Mouse (Mus musculus): ENCODE data around the gene Ghr. TPM values are rescaled to one million over a fixed set of nuclear protein-coding genes. Genes with fewer than 3 reads are reported as not detected.

The Ghr gene
- polyA plus RNA-seq, 1 experiment from 2014 or later = 55.5 TPM

- H3K36me3 ChIP-seq = no peaks in the 10 kb centered on the region
- H3K4me2 ChIP-seq = no peak overlapping the region
- H3K27ac ChIP-seq = no peak overlapping the region
- H3K9ac ChIP-seq = no peak overlapping the region
- H3K4me3 ChIP-seq = no peak overlapping the region
- H3K27me3 ChIP-seq = no peaks in the 10 kb centered on the region
- 55% methylated on average over 1 of the region's 1 CpGs for WGBS
- no peaks in the 10 kb centered on the region for H3K9me3 ChIP-seq (replicated peaks)
- peaks cover 28% of the 10 kb centered on the region for H3K4me1 ChIP-seq (replicated peaks)
- ATAC-seq (replicated peaks; ENCODE audit: insufficient number of reproducible peaks, insufficient read depth, low FRiP score, low read depth) = no peak
These were observed 70.9 kb downstream of the Ghr start for GRCm38 (mm10) chr15:3512380-3512779.

- Histone ChIP-seq H3K4me3 (no peak overlapping the region), H3K27ac (no peak overlapping the region; the same call in 1 of the 2 replicates), H3K9ac (no peak overlapping the region), H3K27me3 (no peaks in the 10 kb centered on the region), H3K36me3 (no peaks in the 10 kb centered on the region), H3K4me1 (replicated peaks) (peaks cover 28% of the 10 kb centered on the region), H3K4me2 (no peak overlapping the region), H3K9me3 (replicated peaks) (no peaks in the 10 kb centered on the region)
- ATAC-seq (replicated peaks; ENCODE audit: insufficient number of reproducible peaks, insufficient read depth, low FRiP score, low read depth) = no peak
- 85% methylated on average over 2 of the region's 2 CpGs for WGBS
These were observed 71.6 kb downstream of the Ghr start for GRCm38 (mm10) chr15:3511639-3512171.

GRCm38 (mm10) chr15:3509089-3509488, 74.2 kb downstream of the Ghr start:
- H3K4me3 ChIP-seq = no peak overlapping the region
- H3K36me3 ChIP-seq = no peaks in the 10 kb centered on the region
- no peaks in the 10 kb centered on the region for H3K27me3 ChIP-seq
- H3K9me3 ChIP-seq (replicated peaks) = no peaks in the 10 kb centered on the region
- 42% methylated on average over 3 of the region's 3 CpGs for WGBS
- H3K4me2 ChIP-seq = no peak overlapping the region
- H3K27ac ChIP-seq = peak overlapping the region; percentile 48
- ATAC-seq (replicated peaks; ENCODE audit: insufficient number of reproducible peaks, insufficient read depth, low FRiP score, low read depth) = peak; percentile 66
- no peak overlapping the region for H3K9ac ChIP-seq
- H3K4me1 ChIP-seq (replicated peaks) = peaks cover 28% of the 10 kb centered on the region

GRCm38 (mm10) chr15:3507329-3507728, 76.0 kb downstream of the Ghr start:
- WGBS = 89% methylated on average over 2 of the region's 2 CpGs
- H3K4me3 ChIP-seq = no peak overlapping the region
- H3K27me3 ChIP-seq = no peaks in the 10 kb centered on the region
- H3K4me2 ChIP-seq = no peak overlapping the region
- no peaks in the 10 kb centered on the region for H3K36me3 ChIP-seq
- ATAC-seq (replicated peaks; ENCODE audit: insufficient number of reproducible peaks, insufficient read depth, low FRiP score, low read depth) = no peak
- H3K9me3 ChIP-seq (replicated peaks) = no peaks in the 10 kb centered on the region
- no peak overlapping the region for H3K9ac ChIP-seq
- peaks cover 28% of the 10 kb centered on the region for H3K4me1 ChIP-seq (replicated peaks)
- H3K27ac ChIP-seq = no peak overlapping the region

- 72% methylated on average over 5 of the region's 5 CpGs for WGBS
- no peak for ATAC-seq (replicated peaks; ENCODE audit: insufficient number of reproducible peaks, insufficient read depth, low FRiP score, low read depth)
- H3K27me3 ChIP-seq = no peaks in the 10 kb centered on the region
These were observed 78.6 kb downstream of the Ghr start for GRCm38 (mm10) chr15:3504700-3505099.

GRCm38 (mm10) chr15:3501683-3502082, 81.6 kb downstream of the Ghr start:
- H3K4me1 ChIP-seq (replicated peaks) = peaks cover 20% of the 10 kb centered on the region
- no peak overlapping the region for H3K4me3 ChIP-seq
- 61% methylated on average over 3 of the region's 3 CpGs for WGBS
- no peaks in the 10 kb centered on the region for H3K36me3 ChIP-seq
- H3K9me3 ChIP-seq (replicated peaks) = no peaks in the 10 kb centered on the region
- ATAC-seq (replicated peaks; ENCODE audit: insufficient number of reproducible peaks, insufficient read depth, low FRiP score, low read depth) = no peak
- H3K27me3 ChIP-seq = no peaks in the 10 kb centered on the region
- H3K4me2 ChIP-seq = no peak overlapping the region
- no peak overlapping the region for H3K27ac ChIP-seq
- no peak overlapping the region for H3K9ac ChIP-seq

More at GRCm38 (mm10) chr15:3504700-3505099, 78.6 kb downstream of the Ghr start:
- no peak overlapping the region for H3K4me2 ChIP-seq
- H3K27ac ChIP-seq = no peak overlapping the region
- H3K9me3 ChIP-seq (replicated peaks) = no peaks in the 10 kb centered on the region
- peaks cover 20% of the 10 kb centered on the region for H3K4me1 ChIP-seq (replicated peaks)
- no peak overlapping the region for H3K4me3 ChIP-seq
- no peaks in the 10 kb centered on the region for H3K36me3 ChIP-seq
- H3K9ac ChIP-seq = no peak overlapping the region

- Histone ChIP-seq H3K4me3 (no peak overlapping the region), H3K36me3 (no peaks in the 10 kb centered on the region; the same call in 1 of the 2 replicates), H3K4me2 (peak overlapping the region; percentile 25), H3K9ac (no peak overlapping the region), H3K27ac (peak overlapping the region; percentile 79), H3K4me1 (replicated peaks) (peaks cover 20% of the 10 kb centered on the region), H3K9me3 (replicated peaks) (no peaks in the 10 kb centered on the region), H3K27me3 (no peaks in the 10 kb centered on the region)
- peak; percentile 53; the same call in 1 of the 2 replicates for ATAC-seq (replicated peaks; ENCODE audit: insufficient number of reproducible peaks, insufficient read depth, low FRiP score, low read depth)
- WGBS = 52% methylated on average over 1 of the region's 1 CpGs
These were observed 84.3 kb downstream of the Ghr start for GRCm38 (mm10) chr15:3499020-3499419.

- no peak for ATAC-seq (replicated peaks; ENCODE audit: insufficient number of reproducible peaks, insufficient read depth, low FRiP score, low read depth)
These were observed 85.2 kb downstream of the Ghr start for GRCm38 (mm10) chr15:3497946-3498580.

GRCm38 (mm10) chr15:3490868-3491267, 92.4 kb downstream of the Ghr start:
- ATAC-seq (replicated peaks; ENCODE audit: insufficient number of reproducible peaks, insufficient read depth, low FRiP score, low read depth) = no peak
- no peaks in the 10 kb centered on the region; the same call in 1 of the 2 replicates for H3K36me3 ChIP-seq
- H3K4me1 ChIP-seq (replicated peaks) = peaks cover 5% of the 10 kb centered on the region; the same call in 1 of the 2 replicates
- no peak overlapping the region for H3K27ac ChIP-seq
- no peaks in the 10 kb centered on the region for H3K9me3 ChIP-seq (replicated peaks)
- no peak overlapping the region for H3K4me3 ChIP-seq
- H3K4me2 ChIP-seq = no peak overlapping the region
- no peak overlapping the region for H3K9ac ChIP-seq
- WGBS = 83% methylated on average over 3 of the region's 3 CpGs
- H3K27me3 ChIP-seq = no peaks in the 10 kb centered on the region

More at GRCm38 (mm10) chr15:3497946-3498580, 85.2 kb downstream of the Ghr start:
- Histone ChIP-seq H3K36me3 (no peaks in the 10 kb centered on the region; the same call in 1 of the 2 replicates), H3K27me3 (no peaks in the 10 kb centered on the region), H3K9ac (no peak overlapping the region), H3K27ac (peak overlapping the region; percentile 79; the same call in 1 of the 2 replicates), H3K4me1 (replicated peaks) (peaks cover 20% of the 10 kb centered on the region), H3K4me2 (no peak overlapping the region), H3K4me3 (no peak overlapping the region), H3K9me3 (replicated peaks) (no peaks in the 10 kb centered on the region)
- WGBS = 83% methylated on average over 9 of the region's 9 CpGs

GRCm38 (mm10) chr15:3490011-3490410, 93.3 kb downstream of the Ghr start:
- no peaks in the 10 kb centered on the region for H3K36me3 ChIP-seq
- no peak overlapping the region for H3K27ac ChIP-seq
- H3K4me2 ChIP-seq = no peak overlapping the region
- no peaks in the 10 kb centered on the region for H3K9me3 ChIP-seq (replicated peaks)
- no peak overlapping the region for H3K4me3 ChIP-seq
- H3K27me3 ChIP-seq = no peaks in the 10 kb centered on the region
- WGBS = 92% methylated on average over 2 of the region's 2 CpGs
- no peak for ATAC-seq (replicated peaks; ENCODE audit: insufficient number of reproducible peaks, insufficient read depth, low FRiP score, low read depth)
- H3K9ac ChIP-seq = no peak overlapping the region
- H3K4me1 ChIP-seq (replicated peaks) = peaks cover 5% of the 10 kb centered on the region; the same call in 1 of the 2 replicates

GRCm38 (mm10) chr15:3489180-3489579, 94.1 kb downstream of the Ghr start:
- Histone ChIP-seq H3K4me2 (no peak overlapping the region), H3K4me3 (no peak overlapping the region), H3K9me3 (replicated peaks) (no peaks in the 10 kb centered on the region), H3K27me3 (no peaks in the 10 kb centered on the region), H3K36me3 (no peaks in the 10 kb centered on the region), H3K9ac (no peak overlapping the region), H3K27ac (no peak overlapping the region), H3K4me1 (replicated peaks) (peaks cover 5% of the 10 kb centered on the region; the same call in 1 of the 2 replicates)
- ATAC-seq (replicated peaks; ENCODE audit: insufficient number of reproducible peaks, insufficient read depth, low FRiP score, low read depth) = no peak

- H3K4me2 ChIP-seq = no peak overlapping the region
- 88% methylated on average over 3 of the region's 3 CpGs for WGBS
- no peaks in the 10 kb centered on the region for H3K27me3 ChIP-seq
- no peak for ATAC-seq (replicated peaks; ENCODE audit: insufficient number of reproducible peaks, insufficient read depth, low FRiP score, low read depth)
- H3K36me3 ChIP-seq = no peaks in the 10 kb centered on the region
- no peak overlapping the region for H3K9ac ChIP-seq
- no peak overlapping the region for H3K27ac ChIP-seq
- H3K4me1 ChIP-seq (replicated peaks) = peaks cover 5% of the 10 kb centered on the region; the same call in 1 of the 2 replicates
- H3K4me3 ChIP-seq = no peak overlapping the region
- no peaks in the 10 kb centered on the region for H3K9me3 ChIP-seq (replicated peaks)
These were observed 94.7 kb downstream of the Ghr start for GRCm38 (mm10) chr15:3488601-3489000.
